Mouse (Mus musculus) forebrain, postnatal 0 days (tissue): ENCODE measurements around the gene Grem1. TPM values are rescaled to one million over a fixed set of nuclear protein-coding genes. Genes with fewer than 3 reads are reported as not detected.

Experiments
- ATAC-seq: fragments of 200-750 bp; cut with Nextera tagmentation; 2 replicates; pipeline ENCODE4 v1.8.0; 2017; ENCODE audit warnings: mild to moderate bottlenecking, moderate library complexity
- DNase-seq: peaks from one replicate; pipeline ENCODE4 v3.0.0-alpha.2; 2015
- H3K27ac ChIP-seq: fragments of 300-500 bp; sonication (generic); 2 replicates; pipeline ENCODE4 v1.5.1; 2014; ENCODE audit warnings: low read depth, mild to moderate bottlenecking, antibody characterized with exemption, low read length, moderate library complexity, mixed read lengths
- H3K27me3 ChIP-seq: fragments of 300-500 bp; sonication (generic); 2 replicates; pipeline ENCODE4 v1.6.1; 2014; ENCODE audit warnings: mild to moderate bottlenecking, low read length, mixed read lengths; ENCODE audit not compliant: insufficient read depth
- H3K36me3 ChIP-seq: fragments of 300-500 bp; sonication (generic); 2 replicates; pipeline ENCODE4 v1.6.1; 2014; ENCODE audit warnings: mild to moderate bottlenecking, moderate library complexity; ENCODE audit not compliant: insufficient read depth
- H3K4me1 ChIP-seq: fragments of 300-500 bp; sonication (generic); 2 replicates; pipeline ENCODE4 v1.6.1; 2014; ENCODE audit warnings: antibody characterized with exemption; ENCODE audit not compliant: insufficient read depth
- H3K4me2 ChIP-seq: fragments of 300-500 bp; sonication (generic); 2 replicates; pipeline ENCODE4 v1.6.1; 2014; ENCODE audit warnings: low read depth, mild to moderate bottlenecking, moderate library complexity
- H3K4me3 ChIP-seq: fragments of 300-500 bp; sonication (generic); 2 replicates; pipeline ENCODE4 v1.5.1; 2014; ENCODE audit warnings: low read depth, low read length, mixed read lengths
- H3K9ac ChIP-seq: fragments of 300-500 bp; sonication (generic); 2 replicates; pipeline ENCODE4 v1.6.1; 2014; ENCODE audit warnings: mild to moderate bottlenecking
- H3K9me3 ChIP-seq: fragments of 300-500 bp; sonication (generic); 2 replicates; pipeline ENCODE4 v1.6.1; 2016; ENCODE audit warnings: low read length
- CTCF ChIP-seq: sonication (generic); IDR thresholded peaks from 2 replicates; pipeline ENCODE4 v1.5.1; 2016; ENCODE audit warnings: antibody characterized with exemption, control low read depth, low read depth
- WGBS: fragments of 180-500 bp; shearing (Covaris S2); extraction: QIAGEN DNeasy Blood & Tissue Kit; methylation state at CpG from one replicate; pipeline ENCODE4 v1.1.7; 2014; 5-methylcytosine and 5-hydroxymethylcytosine counted together
- polyA plus RNA-seq: library from polyadenylated mRNA; unstranded; fragments of >200 nt; fragmentation: Nextera tagmentation; extraction: Ambion mirVana; gene quantifications from 2 replicates; pipeline ENCODE4 v1.2.1, GENCODE M21; 2015
- total RNA-seq: library from RNA; depleted of rRNA; stranded (reverse); fragments of >200 nt; gene quantifications from 2 replicates; pipeline ENCODE4 v1.2.3, GENCODE M21; 2014; rRNA removed

Grem1 gene
- total RNA-seq: 2.5 and 3.4 TPM in 2 replicates
- polyA plus RNA-seq: 0.58 and 1.1 TPM in 2 replicates

DNA sequence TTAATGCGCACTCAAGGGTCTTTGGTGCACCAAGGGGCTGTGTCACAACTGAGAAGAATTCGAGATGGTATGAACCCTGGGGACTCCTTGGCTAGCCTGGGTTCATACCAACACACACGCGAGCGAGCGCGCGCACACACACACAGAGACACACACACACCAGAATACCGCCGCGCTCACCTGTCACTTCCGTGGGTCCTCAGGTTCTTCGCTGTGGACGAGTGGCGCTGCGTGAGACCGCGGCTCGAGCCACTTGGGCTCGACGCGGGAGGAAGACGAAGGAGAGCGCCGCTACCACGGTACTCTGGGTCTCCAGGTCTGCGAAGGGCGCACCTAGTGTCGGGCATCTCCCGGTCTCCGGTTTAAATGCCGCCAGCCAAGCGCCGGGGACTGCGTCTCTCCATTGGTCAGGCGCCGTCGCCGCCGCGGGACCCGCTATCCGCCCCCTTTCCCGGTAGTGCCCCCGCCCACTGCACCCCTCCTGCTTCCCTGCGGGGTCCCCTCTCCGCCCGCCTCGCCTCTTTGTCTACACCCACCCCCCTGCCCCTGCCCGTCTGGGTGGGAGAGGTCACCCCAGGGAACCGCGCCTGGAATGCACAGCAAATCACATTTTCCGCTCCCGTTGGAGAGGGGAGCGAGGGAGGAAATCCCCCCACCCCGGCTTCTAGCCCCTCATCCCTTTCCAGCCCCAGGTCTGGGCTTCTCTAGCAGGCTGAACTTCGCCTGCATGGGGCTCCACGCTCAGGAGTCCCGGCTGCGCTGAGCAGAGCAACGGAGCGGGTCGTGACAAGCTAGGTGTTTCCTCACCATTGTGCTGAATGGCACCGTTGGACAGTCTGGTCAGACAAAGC, at the start of gene Grem1:
Gene Grem1 (minus strand): TSS at position 336 of the 851 bp plus-strand sequence.
- Histone ChIP-seq H3K9ac (peak within 1 kb of the TSS; percentile 53), H3K4me1 (0 out of 2 replicates have a peak, but pooled peaks cover 8% of the 10 kb centered on the region), H3K27me3 (peaks cover 3% of the 10 kb centered on the region; the same call in 1 of the 2 replicates), H3K36me3 (no peaks in the 10 kb centered on the region), H3K9me3 (no peaks in the 10 kb centered on the region), H3K4me2 (peak within 1 kb of the TSS; percentile 99), H3K27ac (no peak within 1 kb of the TSS), H3K4me3 (peak within 1 kb of the TSS; percentile 52)
- TF ChIP-seq CTCF: peak; percentile 23; the same call in 1 of the 2 replicates
- DNase-seq (peak; percentile 52), ATAC-seq (peak; percentile 53)
- WGBS: 2% methylated on average over 59 of the region's 64 CpGs

DNA sequence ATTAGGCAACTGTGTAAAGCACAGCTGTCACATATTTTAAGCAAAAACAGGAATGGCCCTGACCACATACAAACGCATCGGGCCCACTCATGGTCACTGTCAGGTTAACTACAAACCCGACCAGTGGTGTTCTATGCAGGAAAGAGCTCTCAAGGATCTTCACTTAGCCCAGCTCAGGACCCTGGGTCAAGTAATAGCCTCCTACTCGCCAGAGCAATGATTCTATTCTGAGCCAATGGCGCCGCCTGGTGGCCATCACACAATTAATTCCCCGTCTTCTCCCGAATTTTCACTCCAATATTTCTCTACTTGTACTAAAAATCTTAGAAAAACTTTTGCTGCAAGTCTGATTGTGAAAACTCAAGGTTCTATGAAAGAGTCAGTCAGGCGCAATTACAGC, 49.2 kb upstream of the Grem1 start:
- no peak for ATAC-seq
- TF ChIP-seq CTCF: peak; percentile 69
- no peak overlapping the region for H3K9ac ChIP-seq
- WGBS: 31% methylated on average over 9 of the region's 9 CpGs
- no peak overlapping the region for H3K27ac ChIP-seq
- peak; percentile 62 for DNase-seq
- no peaks in the 10 kb centered on the region for H3K27me3 ChIP-seq
- 0 out of 2 replicates have a peak, but pooled peaks cover 4% of the 10 kb centered on the region for H3K36me3 ChIP-seq
- H3K4me1 ChIP-seq: no peaks in the 10 kb centered on the region
- H3K9me3 ChIP-seq: no peaks in the 10 kb centered on the region
- no peak overlapping the region for H3K4me2 ChIP-seq
- no peak overlapping the region for H3K4me3 ChIP-seq

DNA sequence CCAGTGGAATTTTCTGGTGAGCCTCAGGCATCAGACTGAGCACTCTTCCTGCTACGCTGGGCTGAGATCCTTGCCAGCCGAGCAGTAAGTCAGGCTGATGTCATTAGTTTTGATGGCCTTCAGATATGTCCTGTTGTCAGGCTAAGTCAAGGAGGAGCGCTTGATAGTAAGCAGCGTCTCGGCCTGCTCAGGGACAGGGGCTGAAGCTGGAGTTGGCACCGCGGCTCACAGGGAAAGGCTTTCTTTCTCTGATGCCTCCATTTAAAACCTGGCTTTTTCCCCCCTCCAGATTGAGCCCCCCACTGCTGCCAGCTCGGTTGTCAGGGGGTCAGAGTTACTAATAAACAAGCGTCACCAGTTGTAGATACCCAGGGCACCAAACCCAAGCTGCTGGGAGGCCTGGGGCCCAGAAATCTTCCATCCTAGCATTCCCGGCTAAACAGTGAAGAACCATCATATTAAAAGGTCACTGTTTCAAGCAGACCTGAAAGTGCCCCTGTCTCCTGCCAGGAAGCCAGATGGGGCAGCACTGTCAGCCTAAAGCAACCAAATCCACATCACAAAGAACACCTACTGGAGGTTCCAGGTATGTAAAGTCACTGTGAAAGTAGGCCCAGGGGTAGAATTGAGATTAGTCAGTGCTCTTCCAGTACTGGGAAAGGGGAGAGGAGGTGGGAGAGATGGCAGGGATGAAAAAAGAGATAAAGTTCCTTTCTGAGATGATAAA, 48.6 kb upstream of the Grem1 start:
- DNase-seq: no peak
- Histone ChIP-seq H3K9me3 (no peaks in the 10 kb centered on the region), H3K36me3 (0 out of 2 replicates have a peak, but pooled peaks cover 4% of the 10 kb centered on the region), H3K27me3 (no peaks in the 10 kb centered on the region), H3K4me1 (no peaks in the 10 kb centered on the region), H3K4me3 (no peak overlapping the region), H3K4me2 (no peak overlapping the region), H3K9ac (no peak overlapping the region), H3K27ac (no peak overlapping the region)
- ATAC-seq: no peak
- WGBS: 70% methylated on average over 10 of the region's 10 CpGs
- TF ChIP-seq CTCF: no peak

DNA sequence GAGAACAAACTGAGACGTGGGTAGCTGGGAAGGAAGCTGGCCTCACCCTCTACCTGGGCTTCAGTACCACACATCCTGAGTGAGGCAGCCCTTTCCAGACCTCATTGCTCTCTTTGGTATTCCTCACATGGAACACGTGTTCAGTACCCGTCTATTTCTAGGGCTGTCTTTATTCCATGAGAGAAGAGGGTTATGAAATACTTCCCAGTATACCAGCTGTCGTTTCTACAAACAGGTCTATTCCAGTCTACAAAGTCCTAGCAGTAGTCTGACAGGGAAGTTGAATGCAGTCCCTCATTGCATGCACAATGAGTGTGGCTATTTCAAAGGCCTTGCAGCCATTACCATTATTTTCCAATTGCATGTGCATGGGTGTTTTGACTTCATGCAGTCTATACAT, 47.3 kb upstream of the Grem1 start:
- 71% methylated on average over 4 of the region's 4 CpGs for WGBS
- Histone ChIP-seq H3K4me2 (no peak overlapping the region), H3K9ac (no peak overlapping the region), H3K27me3 (no peaks in the 10 kb centered on the region), H3K4me1 (no peaks in the 10 kb centered on the region), H3K4me3 (no peak overlapping the region), H3K9me3 (no peaks in the 10 kb centered on the region), H3K36me3 (0 out of 2 replicates have a peak, but pooled peaks cover 4% of the 10 kb centered on the region), H3K27ac (no peak overlapping the region)
- ATAC-seq (peak; percentile 34; the same call in 1 of the 2 replicates), DNase-seq (no peak)
- TF ChIP-seq CTCF: no peak

DNA sequence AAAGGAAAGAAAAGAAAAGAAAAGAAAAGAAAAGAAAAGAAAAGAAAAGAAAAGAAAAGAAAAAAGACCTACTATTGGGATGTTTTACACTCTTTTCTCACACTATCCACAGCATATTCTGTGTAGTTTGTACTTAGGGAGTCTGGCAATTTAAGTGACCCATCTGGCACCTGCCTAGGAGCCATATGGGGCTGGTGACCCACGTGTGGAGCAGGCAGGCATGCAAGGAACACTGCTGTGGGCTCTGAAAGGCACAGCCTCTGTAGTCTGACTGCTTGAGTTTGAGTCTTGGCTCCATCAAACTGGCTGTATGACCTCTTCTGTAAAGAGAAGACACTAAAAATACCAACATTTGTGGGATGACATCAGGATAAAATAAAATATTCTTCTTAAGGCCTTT, 45.3 kb upstream of the Grem1 start:
- 11% methylated on average over 1 of the region's 1 CpGs for WGBS
- no peak overlapping the region for H3K27ac ChIP-seq
- 0 out of 2 replicates have a peak, but pooled peaks cover 4% of the 10 kb centered on the region for H3K36me3 ChIP-seq
- H3K9ac ChIP-seq: no peak overlapping the region
- TF ChIP-seq CTCF: no peak
- DNase-seq (no peak), ATAC-seq (no peak)
- no peak overlapping the region for H3K4me3 ChIP-seq
- H3K27me3 ChIP-seq: no peaks in the 10 kb centered on the region
- H3K4me1 ChIP-seq: no peaks in the 10 kb centered on the region
- no peak overlapping the region for H3K4me2 ChIP-seq
- no peaks in the 10 kb centered on the region for H3K9me3 ChIP-seq

DNA sequence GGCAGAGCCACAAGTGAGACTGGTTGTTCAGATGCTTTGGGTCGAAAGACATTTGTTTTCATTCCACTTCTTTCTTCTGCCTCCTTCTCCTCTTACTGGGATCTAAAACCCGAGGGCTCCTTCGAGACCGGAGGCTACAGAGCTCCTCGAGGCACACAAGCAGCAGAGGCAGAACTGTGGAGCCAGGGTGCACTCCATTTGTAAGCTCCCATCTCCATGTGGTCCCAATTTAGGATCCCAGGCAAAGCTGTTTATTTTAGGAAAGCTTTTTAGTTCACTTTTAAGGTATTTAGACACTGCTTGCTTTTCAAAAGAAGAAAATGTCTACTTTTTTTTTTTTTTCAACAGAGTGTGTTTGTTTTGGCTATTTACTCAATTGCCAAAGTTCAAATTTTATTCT, 42.4 kb upstream of the Grem1 start:
- Histone ChIP-seq H3K27ac (no peak overlapping the region), H3K27me3 (no peaks in the 10 kb centered on the region), H3K4me3 (no peak overlapping the region), H3K9ac (no peak overlapping the region), H3K9me3 (no peaks in the 10 kb centered on the region), H3K4me1 (no peaks in the 10 kb centered on the region), H3K36me3 (no peaks in the 10 kb centered on the region), H3K4me2 (no peak overlapping the region)
- TF ChIP-seq CTCF: no peak
- ATAC-seq (no peak), DNase-seq (no peak)
- WGBS: 83% methylated on average over 5 of the region's 5 CpGs

DNA sequence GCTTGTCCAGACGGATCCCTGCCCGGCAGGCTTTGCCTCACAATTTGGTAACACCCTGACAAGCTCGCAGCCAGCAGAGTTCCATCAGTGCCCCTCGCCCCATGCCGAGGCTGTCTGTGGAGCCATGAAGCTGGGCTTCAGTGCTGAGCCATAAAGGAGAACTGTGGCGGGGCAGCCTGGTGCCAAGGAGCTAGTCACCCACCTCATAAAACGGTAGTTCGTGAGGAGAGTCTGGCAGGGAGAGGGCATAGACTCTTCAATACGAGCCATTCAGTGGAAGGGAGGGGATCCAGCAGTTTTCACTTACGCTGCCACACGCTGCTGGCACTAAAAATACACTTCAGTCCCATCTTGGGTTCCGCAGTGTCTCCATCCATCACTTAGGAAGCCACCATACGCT, 40.2 kb upstream of the Grem1 start:
- ATAC-seq: no peak
- Histone ChIP-seq H3K9ac (no peak overlapping the region), H3K4me1 (no peaks in the 10 kb centered on the region), H3K27ac (no peak overlapping the region), H3K9me3 (no peaks in the 10 kb centered on the region), H3K27me3 (no peaks in the 10 kb centered on the region), H3K36me3 (no peaks in the 10 kb centered on the region), H3K4me3 (no peak overlapping the region), H3K4me2 (no peak overlapping the region)
- no peak for TF ChIP-seq CTCF
- DNase-seq: no peak
- 80% methylated on average over 13 of the region's 13 CpGs for WGBS
